Mouse (Mus musculus) gastrocnemius, adult 18-20 months (tissue): ENCODE results near the gene Hils1. TPM values are rescaled to one million over a fixed set of nuclear protein-coding genes. Genes with fewer than 3 reads are reported as not detected.

ENCODE experiments used
- DNase-seq: peaks from one replicate; pipeline ENCODE4 v3.0.0; 2021; ENCODE audit warnings: low spot score
- total RNA-seq, 2 experiments: library from RNA; stranded (reverse); gene quantifications; 2 replicates each; pipeline ENCODE4 v1.2.3; 2021

Gene Hils1
- total RNA-seq, 2 experiments from 2014 or later = not detected

DNA sequence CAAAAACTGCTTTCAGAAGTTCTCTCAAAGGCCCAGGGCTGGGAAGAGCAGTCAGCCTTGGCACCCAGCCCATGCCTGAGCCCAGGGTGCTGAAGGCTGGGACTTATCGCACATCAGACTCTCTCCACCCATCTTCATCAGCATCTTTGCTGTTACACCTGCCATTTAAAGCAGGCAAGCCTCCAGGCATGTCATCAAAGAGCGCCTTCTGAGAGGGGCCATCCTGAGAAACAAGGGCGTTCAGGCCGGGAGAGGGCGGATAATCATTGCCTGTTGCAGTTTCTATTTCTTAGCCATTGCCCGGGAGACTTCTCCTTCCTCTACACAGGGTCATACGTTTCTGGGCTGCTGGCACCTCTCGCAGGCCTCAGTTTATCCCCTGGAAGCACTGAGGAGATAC, 20.5 kb downstream of the Hils1 start:
- no peak for DNase-seq

DNA sequence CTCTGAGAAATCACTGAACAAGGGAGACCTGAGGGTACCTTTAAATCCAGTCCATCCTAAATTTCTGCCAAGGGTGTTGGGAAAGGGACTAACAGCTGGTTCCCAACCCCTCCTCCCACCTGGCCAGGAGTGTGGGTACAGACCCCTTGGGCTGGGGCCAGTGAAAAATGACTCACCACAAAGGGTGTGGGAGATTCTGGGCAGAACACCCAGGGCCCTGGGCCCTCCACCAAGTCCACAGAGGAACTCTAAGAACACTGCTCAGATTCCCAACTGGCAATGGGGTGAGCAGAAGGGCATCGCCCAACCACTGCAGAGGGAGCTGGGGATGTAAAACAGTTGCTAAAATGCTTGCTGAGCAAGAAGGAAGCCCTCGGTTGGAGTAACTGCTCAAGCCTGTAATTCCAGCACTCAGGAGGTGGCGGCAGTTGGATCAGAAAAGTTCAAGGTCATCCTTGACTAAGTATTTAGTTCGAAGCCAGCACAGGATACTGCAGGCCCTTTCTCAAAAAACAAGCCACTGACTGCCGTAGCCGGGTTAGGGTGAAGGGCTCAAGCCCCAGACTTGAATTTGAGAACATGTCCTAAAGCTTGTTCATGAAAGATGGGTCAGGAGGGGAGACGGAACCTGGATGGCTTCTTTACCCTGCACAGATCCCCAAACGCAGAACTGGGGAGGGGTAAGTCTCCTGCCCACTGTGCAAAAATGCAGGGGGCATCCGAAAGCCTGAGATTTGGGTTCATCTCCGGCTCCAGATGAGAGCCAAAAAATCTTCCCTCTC, 21.6 kb downstream of the Hils1 start:
- DNase-seq = peak; percentile 72

DNA sequence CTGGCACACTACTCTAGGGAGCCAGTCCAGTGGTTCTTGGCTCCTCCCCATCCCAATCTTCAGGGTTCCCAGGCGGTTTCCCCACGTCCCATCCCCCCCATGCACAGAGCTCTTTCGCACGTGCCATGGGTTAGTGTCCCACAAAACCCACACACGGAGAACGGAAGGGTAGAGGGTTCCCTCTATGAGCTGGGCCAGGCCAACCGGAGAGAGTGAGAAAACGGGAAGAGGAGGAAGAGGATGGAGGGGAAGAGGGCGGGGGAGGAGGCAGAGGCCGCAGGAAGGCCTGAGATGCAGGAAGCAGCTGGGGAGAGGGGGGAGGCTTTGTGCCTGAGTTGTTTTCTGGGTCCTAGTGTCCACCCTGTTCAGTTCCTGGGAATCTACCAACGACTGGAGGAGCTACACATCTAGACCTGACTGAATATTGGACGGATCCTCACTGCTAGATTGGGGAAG, 22.2 kb downstream of the Hils1 start:
- peak; percentile 86 for DNase-seq

DNA sequence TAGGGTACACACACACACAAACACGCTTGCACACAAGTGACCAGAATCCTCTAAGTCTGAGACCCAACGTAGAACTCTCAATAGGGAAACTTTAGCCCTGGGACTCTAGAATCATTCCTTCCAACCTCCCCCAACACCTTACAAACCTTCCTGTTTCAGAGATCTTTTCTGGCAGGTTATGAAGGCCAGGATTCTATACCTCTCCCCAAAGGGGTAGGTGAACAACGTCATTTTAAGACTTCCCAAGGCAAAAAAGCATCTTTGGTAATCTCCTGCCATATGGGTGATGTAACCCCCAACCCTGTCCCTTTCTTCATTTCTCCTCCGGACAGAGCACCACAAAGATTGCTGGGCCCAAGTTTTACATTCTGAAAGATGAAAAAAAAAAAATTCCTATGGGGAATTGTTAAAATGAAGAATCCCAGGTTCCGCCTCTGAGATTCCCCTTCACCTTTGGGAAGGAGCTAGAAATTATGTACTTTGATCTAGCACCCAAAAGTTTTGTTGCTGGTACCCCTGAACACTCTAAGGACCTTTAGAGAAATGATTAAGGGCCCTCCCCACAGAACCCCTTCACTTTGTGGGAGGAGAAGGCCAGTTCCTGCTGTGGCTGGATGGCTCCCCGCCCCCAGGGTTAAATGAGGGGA, 22.8 kb downstream of the Hils1 start:
- DNase-seq = no peak

DNA sequence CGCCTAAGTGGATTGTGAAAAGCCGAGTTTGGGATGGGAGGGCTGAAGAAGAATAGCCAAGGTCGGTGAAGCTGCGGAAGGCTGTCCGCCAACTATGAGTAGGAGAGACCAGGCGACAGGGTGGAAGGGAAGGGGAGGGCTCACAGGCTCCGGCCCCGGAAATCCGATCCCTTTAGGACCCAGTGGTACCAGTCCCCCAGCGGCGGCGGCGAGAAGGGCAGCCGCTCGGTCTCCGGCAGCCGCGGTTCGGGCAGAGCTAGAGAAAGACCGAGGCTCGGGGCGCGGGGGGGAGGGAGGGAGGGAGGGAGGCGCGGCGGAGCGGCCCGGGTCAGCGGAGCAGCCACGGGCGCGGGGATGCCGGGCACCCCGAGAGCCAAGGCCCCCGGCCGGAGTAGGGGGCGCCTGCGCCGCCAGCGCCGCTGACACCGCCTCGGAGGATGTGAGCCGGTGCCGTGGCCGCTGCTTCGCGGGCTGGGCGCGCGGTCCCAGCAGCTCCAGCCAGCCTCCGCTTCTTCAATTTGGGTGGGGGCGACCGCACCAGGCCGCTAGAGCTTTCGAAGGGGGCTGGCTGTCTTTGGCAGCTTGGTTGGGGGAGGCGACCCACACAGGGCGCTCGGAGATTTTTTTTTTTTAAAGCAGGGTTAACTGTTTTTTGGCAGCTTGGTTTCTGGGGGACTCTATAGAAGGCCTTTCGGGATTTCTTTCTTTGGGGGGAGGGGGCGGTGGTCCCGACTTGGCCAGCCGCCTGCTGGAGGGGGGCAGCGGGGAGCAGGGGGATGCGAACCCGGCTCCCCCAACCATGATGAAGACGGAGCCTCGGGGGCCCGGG, 23.6 kb downstream of the Hils1 start, which contains the start of gene Ppp1r9b:
Gene Ppp1r9b, plus strand, starts transcription at position 287 of the 829 bp plus-strand sequence.
- peak; percentile 95 for DNase-seq

DNA sequence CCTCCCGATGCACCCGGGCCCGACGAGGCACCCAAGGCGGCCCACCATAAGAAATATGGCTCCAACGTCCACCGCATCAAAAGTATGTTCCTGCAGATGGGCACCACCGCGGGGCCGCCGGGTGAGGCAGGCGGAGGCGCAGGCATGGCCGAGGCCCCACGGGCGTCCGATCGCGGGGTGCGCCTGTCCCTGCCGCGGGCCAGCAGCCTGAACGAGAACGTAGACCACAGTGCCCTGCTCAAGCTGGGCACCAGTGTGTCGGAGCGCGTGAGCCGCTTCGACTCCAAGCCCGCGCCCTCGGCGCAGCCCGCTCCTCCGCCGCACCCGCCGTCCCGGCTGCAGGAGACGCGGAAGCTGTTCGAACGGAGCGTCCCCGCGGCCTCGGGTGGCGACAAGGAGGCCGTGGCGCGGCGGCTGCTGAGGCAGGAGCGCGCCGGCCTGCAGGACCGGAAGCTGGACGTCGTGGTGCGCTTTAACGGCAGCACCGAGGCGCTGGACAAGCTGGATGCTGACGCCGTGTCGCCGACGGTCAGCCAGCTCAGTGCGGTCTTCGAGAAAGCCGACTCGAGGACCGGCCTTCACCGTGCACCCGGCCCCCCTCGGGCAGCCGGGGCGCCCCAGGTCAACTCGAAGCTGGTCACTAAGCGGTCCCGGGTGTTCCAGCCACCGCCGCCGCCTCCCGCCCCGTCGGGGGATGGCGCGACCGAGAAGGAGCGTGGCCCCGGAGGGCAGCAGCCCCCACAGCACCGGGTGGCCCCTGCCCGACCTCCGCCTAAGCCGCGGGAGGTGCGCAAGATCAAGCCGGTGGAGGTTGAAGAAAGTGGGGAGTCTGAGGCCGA, 24.5 kb downstream of the Hils1 start:
- DNase-seq = no peak

DNA sequence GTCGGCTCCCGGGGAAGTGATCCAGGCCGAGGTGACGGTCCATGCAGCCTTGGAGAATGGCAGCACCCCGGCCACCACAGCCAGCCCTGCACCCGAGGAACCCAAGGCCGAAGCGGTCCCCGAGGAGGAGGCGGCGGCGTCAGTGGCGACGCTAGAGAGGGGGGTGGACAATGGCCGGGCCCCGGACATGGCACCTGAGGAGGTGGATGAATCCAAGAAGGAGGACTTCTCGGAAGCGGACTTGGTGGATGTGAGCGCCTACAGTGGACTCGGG, 25.0 kb downstream of the Hils1 start:
- no peak for DNase-seq

DNA sequence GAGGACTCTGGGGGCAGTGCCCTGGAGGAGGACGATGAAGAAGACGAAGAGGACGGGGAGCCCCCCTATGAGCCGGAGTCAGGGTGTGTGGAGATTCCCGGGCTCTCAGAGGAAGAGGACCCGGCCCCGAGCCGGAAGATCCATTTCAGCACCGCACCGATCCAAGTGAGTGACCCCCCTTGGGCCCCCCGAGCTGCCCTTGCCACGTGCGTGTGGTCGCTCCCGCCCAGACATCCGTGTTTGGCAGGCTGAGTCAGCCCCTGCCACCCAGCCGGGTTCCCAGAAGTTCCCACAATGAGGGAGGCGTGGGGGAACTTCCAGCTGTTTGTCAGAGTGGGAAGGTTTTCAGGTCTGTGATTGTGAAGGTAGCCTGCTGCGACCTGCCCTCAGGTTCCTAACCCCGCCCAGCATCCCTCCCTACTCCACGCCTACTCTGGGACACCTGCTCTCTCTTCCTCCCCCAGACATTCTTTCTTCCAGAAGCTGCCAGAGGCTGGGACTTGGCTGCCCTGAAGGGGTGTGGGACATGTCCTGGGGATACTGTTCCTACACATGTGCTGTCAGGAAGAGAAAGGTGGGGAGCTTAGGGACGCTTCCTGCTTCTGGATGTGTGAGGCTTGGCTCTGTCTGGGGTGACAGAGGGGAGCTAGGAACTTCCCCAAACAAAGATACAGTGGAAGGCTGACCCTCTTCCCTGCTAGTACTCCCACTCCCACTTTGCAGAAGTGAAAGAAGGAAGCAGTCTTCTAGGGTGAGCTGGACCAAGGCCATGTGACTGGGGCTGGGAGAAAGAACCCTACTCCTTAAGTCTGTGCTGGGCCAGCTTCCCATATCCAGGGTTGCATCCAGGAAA, 25.6 kb downstream of the Hils1 start:
- DNase-seq = peak; percentile 50

DNA sequence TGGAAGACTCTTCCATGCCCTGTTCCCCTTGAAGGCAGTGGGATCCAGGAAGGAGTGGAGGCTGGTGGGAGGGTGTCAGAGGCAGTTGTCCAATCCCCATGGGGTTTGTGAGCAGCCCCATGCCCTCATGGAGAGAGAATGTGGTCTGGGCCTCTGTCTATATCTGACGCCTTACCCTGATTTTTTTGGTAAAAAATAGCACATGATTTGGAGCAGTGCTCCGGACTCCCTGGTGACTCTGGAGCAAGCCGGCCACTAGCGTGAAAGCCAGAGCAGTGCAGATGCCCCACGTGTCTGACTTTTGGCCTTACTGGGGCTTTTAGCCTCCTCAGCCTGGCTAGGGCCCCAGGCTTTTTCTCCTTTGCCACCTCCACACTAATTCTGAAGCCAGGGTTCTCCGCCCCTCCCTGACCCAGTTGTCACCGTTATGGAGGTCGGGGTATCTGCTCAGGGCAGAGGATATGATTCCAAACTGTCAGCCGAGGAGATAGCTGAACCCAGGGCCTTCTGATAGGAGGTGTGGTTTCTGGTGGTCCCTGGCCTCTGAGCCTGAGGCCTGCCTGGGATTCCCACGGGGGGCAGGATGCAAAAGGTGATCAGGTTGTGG, 26.9 kb downstream of the Hils1 start:
- no peak for DNase-seq

DNA sequence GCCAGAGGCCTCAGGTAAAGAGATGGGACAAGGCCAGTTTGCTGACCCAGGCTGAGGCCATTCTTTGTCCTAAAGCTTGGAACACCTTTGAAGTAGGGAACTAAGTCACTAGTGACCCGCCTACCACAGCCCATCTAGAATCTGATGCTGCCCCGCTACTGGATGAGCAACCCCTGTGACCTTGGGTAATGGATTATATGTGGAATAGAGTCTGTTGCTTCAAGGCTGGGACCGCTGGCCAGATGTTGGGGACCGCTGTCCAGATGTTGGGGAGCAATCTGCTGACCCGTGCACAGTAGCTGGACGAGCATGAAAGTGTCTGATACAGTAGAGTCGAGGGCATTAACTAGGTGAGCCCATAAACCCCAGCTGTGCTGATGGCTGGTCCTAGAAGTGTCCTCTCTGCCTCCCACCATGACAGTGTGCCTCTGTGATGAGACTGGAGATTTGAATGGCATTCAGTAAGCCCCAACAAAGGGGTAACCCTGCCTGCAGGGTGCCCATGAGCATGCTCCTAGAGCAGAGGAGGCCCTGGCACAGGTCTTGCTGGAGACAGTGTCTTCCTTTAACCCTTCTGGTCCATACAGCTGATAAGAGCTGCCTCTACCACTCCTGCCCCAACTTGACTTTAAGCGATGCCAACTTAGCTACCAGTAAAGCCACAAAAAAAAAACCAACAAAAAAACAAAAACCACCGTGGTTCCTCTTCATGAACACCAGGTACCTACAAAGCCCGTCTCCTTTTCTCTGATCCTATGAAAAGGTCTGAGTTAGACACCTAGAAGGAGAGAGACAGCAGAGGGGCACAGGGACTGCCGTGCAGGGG, 27.8 kb downstream of the Hils1 start:
- no peak for DNase-seq

DNA sequence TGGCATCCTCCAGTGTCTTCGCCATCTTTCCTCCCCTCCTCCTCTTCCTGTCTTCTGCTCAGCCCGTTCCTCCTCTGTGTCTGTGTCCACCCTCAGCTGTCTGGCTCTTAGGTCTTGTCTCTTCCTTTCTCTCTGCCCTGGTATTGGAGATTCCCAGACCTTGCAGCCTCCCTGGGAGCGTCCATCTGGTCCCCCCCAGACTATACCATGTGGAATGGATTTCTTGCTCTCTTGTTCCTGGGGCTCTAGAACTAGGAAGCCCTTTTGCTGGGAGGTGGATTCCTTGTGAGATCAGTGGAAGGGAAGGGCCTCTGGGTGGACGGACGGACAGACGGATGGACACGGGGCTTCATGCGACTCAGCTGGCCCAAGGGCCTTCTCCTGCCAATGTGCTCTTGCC, 28.7 kb downstream of the Hils1 start:
- no peak for DNase-seq

DNA sequence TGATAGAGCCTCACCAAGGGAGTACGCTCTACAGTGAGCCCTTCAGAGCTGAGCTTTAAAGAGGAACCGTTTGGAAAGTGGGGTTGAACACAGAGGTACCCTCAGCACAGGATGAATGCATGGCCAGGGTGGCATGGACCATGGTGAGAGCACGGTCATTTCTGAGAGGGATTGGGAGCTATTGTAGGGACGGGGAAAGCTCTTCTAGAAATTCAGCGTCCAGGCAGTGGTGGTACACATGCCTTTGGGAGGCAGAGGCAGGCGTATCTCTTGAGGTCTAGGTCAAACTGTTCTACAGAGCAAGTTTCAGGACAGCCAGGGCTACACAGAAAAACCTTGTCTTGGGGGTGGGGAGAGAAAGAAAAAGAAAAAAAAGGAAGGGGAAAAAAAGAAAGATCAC, 29.6 kb downstream of the Hils1 start:
- no peak for DNase-seq

DNA sequence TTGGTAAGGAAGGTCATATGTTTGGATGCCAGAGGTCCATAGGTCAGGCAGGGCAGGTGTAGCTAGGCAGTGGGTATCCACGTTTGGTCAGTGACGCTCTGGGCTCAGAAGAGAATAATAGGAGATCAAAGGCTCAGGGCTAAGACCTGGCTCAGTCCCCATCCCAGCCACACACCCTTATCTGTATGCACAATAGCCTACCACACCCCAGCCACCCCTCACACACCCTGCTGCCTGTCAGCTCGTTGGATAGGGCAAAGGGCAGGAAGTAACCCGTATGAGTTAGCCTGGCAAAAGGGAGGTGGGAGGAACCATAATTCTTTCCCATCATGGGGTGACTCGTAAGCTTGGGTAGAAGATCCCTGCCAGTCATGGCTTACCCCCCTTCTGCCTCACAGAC, 30.2 kb downstream of the Hils1 start:
- no peak for DNase-seq

DNA sequence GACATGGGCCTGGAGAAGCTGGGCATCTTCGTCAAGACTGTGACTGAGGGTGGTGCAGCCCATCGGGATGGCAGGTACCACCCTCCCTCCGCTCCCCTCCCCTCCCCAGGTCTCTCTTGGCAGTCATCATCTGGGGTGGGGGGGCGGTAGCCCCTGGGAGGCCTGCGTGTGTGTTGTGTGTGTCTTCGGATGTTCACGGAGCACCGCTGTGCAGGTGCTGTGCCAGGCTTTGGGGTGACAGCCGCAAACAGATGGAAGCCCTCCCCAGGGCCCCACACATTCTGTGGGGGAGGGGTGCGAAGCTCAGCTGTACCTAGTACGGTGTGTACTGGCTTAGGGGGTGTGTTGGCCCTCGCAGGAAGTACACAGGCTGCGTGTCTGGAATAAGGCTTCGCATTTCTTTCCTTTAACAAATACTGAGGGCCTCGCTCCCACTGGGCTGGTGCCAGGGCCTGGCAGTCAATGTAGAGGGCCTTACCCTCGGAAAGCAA, 30.7 kb downstream of the Hils1 start:
- no peak for DNase-seq

DNA sequence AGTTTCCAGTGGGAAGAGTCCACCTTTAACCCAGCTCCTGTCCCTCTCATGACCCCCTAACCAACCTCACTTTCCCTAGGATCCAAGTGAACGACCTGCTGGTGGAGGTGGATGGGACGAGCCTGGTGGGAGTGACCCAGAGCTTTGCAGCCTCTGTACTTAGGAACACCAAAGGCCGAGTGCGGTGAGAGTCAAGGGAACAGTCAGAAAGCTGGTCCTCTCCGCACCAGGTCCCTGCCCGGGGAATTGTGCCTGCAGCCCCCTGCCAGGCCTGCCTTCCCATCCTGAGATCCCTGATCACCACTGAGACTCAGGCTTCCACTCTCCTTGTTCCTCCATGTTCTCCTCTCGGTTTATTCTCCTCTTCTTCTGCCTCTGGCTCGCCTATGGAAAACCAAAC, 32.7 kb downstream of the Hils1 start:
- no peak for DNase-seq

DNA sequence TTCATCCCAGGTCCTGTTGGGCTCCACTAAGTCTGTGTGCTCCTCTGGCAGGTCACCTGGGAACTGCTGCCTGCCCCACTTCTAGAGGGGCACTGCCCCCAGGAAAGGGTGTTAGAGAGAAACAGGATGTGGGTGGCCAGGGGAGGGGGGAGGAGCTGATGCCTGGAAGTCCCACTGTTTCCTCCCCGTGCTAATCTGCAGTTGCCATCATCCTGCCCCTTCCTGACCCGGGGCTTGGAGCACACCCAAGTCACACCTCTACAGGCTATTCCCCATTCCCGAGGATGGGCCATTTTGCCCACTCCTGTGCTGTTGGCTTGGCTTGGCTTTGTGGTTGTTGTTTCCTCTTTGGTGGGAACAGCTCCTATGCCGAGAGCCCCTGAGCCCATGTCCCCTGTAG, 33.2 kb downstream of the Hils1 start:
- no peak for DNase-seq

DNA sequence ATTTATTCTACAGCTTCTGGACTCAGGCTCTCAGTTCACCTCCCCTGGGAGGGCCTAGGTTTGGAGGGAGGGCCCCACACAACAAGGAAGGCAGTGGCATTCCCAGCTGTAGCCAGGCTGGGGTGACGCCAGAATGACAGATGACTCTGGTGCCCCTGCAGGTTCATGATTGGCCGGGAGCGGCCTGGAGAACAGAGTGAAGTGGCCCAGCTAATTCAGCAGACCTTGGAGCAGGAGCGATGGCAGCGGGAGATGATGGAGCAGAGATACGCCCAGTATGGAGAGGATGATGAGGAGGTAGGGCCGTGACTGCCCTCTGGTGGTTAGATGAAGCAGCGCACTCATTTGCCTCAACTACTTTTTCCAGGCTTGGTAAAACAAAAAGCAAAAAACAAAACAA, 33.7 kb downstream of the Hils1 start:
- DNase-seq = peak; percentile 71

DNA sequence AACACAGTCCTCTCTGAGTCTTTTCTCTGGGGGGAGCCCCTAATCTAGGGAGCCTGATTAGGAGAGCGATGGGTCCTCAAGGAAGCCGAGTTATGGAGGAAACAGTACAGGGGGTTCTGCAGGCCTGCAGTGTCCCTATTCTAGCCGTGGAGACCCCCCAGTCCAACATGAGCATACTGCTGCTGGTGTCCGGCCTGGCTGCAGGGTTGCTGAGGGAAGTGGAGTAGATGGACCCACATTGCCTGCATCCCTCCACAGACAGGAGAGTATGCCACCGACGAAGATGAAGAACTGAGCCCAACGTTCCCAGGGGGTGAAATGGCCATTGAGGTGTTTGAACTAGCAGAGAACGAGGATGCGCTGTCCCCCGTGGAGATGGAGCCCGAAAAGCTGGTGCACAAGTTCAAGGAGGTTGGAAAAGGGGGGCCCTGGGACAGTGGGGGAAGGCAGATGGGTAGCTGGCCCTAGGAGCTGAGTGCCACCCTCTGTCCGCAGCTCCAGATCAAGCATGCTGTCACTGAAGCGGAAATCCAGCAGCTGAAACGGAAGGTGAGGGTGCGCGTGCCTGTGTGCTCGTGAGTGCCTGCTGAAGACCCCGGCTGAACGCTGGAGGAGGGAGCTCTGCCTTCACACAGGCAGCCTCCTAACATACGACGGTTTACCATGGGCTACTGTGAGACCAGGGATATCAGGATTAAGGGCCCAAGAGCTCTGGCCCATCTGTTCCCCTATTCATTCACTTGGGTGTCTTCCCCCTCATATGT, 34.4 kb downstream of the Hils1 start:
- DNase-seq = no peak
